Mouse (Mus musculus) Muller cell, postnatal 12 days (primary cell): Measurements from ENCODE around the gene Ddx6.

Experiments
- DNase-seq: peaks from one replicate; pipeline ENCODE4 v3.0.0-alpha.2; 2015; ENCODE audit errors: inconsistent ontology term

Ddx6 gene

GRCm38 (mm10) chr9:44686638-44687037, 81.9 kb downstream of the Ddx6 start:
- DNase-seq, result peak; percentile 41

GRCm38 (mm10) chr9:44688013-44688412, 83.3 kb downstream of the Ddx6 start:
- DNase-seq, result no peak
